Mouse (Mus musculus): ENCODE measurements around the gene Rprd1b.

The Rprd1b gene

DNA sequence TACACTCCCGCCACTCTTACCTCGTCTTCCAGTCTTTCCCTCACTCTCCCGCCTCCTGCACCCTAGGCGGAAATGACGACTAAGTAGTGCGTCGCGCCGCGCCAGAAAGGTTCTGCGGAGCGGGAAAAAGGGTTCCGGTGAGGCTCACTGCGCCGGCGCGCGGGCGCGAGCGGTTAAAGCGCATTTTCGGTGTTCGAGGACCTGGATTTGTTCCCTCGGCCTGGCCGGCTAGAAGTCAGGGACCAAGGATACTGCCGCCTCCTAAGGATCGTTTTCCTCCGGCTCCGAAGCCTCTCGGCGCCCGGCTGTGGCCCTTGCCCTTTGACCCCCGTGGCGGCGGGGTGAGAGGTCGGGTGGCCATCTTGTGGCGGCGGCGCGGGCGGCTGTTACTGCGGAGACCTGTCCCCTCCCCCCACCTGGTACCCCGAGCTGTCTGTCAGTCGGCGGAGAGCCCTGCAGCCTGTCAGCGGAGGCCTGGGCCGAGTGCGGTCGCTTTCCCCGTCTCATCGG is at the start of gene Rprd1b, which contains the start of gene Tti1:
Gene Rprd1b, plus strand, starts transcription at position 144 of the 510 bp plus-strand sequence.
Gene Tti1, minus strand, starts transcription at position 80 of the 510 bp plus-strand sequence.
- in situ Hi-C loops (cut with MboI) = no loop called here

DNA sequence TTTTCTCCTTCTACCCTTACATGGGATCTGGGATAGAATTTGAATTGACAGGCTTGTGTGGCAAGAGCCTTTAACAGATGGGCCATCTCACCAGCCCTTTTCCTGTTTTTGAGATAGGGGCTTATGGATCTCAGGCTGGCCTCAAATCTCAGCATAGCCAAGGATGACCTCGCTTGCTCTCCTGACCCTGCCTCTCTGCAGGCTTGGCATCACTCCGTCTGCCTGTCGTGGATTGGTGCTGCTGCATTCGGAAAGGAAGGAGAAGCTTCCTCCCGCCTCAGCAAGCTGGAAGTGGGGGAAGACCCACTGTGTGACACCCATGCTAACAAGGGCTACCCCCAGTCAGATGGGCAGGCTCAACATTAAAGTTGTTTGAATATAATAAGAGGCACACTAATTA is 49.1 kb upstream of the Rprd1b start:
- in situ Hi-C loops (cut with MboI) = no loop called here

DNA sequence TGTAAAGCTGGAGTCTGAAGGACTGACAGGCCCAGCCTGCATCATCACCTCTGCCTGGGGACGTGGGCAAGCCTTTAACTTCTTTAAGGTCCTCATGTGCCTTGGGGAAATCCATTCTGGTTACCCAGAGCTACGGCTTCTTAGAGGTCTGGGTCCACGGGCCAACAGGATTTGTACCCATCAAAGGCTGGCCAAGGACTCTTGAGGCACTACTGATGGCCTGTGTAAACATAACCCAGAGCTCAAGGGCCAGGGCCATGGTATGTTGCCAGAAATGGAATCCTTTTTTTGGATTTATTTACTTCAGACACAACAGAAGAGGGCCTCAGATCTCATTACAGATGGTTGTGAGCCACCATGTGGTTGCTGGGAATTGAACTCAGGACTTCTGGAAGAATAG is 45.6 kb upstream of the Rprd1b start:
- in situ Hi-C loops (cut with MboI) = no loop called here

DNA sequence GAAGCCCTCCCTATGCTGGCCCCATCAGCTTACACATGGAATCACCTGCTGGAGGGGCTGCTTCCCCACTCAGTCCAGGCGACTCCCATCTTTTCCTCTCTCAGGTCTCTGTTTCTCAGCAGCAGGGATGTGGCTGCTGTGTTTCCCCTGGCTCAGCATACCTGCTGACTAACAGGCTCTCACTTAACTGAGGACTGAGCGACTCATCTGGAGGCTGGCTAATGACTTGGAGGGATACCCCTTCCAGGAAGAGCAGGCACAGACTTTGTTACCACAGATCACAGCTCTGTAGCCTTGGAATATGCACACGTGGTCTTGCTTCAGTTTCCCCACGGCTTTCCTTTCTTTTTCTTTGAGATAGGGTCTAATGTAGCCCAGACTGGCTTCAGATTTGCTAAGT is 45.0 kb upstream of the Rprd1b start:
- in situ Hi-C loops (cut with MboI) = no loop called here

DNA sequence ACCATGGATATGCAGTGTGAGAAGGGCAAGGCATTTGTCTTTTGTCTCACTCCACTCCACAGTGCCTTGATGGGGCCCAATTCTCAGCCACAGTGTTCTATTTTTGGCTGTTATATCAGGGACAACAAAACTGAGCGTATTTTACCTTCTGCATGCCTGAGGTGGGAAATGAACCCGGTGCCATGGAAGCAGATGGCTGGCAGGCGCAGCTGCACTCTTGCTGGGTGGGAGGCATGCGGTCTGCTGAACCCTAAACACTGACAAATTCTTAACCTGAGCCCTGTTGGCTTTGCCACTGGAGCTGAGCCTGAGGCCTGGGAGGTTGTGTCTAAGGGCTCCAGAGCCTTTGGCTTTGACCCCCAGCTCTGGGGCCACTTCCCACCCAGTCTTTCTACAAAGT is 42.7 kb upstream of the Rprd1b start:
- in situ Hi-C loops (cut with MboI) = no loop called here

DNA sequence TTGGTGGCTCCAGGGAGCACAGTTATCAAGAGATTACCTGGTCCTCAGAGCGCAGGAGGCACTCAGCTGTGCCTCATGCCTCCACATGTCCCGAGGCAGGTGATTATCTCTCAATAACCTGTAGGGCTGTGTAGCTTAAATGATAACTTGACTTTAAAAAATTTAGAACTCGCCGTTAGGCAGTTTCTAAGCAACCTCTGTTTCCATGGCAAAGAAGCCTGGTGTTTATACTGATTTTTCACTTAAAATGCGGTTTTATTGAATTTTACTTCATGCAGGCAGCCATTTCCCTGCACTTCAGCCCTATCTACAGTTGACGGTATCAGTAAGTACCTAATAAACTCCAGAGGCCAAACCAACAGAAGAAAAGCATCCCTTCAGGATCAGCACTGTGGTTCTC is 42.1 kb upstream of the Rprd1b start:
- in situ Hi-C loops (cut with MboI) = no loop called here

DNA sequence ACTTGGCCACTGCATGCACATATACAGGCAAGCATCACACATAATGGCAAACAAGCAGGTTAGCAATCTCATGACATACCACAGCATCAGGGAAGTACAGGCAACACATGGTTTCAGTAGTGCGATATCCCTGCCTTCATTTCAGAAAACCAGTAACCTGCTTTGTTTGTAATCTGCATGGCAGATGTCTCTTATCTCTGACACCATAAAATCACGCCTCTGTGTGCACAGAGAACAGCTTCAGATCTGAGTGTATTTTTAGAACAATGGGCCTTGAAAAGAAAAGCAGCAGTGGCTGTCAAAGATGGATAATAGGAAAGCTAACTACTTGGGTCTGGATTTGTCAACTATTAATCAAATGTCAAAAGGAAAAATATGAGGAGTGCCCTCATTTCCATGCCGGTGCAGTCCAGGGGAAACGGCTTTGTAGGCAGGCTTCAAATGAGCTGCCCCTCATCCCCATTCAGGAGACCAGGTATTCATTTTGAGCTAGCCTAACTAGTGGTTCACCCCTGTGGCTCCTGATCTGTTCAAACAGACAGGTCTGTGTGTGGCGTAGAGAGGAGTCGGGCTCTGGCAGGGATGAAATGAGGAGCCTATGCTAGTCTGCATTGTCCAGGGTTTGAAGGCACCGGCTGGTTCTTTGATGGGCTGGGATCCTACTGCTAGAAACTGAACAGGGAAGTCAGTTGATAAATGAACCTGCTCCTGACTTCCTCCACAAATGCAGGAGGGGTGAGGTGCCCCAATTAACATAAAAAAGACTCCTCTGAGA is 39.7 kb upstream of the Rprd1b start:
- in situ Hi-C loops (cut with MboI) = no loop called here

DNA sequence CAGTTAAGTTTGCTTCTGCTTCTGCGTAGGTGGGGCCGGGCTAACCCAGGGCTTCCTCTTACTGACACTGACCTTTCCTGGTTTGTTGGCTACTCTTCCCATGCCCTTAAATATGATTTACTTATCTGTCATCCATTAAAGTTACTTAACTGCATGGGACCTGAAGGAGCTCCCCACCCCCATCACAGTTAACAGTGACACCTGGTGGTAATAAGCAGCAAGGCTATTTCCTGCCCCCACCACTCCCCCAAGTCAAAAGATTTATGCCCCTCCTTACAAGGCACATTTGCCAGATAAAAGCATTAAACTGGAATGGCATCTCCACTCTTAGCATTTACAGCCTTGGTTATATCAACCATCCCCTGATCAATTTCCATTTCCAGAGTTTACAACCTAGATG is 38.4 kb upstream of the Rprd1b start:
- in situ Hi-C loops (cut with MboI) = no loop called here

DNA sequence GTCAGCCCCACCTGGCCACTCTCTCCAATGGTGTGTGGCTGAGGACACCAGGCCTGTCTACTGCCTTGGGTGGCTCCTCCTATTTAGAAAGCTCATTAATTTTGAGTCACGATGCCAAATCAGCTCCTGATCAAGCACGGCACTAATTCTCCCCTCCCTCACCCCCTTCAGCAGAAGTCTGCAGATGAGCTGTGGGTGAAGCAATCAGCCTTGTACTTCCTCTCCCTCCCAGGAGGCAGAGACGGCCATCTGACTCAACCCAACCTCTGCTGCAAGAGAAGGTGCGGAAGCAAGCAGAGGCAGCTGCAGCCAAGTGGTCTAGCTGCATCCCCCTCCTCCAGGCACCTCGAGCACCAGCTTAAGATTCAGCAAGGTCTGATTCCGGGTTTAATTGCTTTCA is 37.3 kb upstream of the Rprd1b start:
- in situ Hi-C loops (cut with MboI) = no loop called here

DNA sequence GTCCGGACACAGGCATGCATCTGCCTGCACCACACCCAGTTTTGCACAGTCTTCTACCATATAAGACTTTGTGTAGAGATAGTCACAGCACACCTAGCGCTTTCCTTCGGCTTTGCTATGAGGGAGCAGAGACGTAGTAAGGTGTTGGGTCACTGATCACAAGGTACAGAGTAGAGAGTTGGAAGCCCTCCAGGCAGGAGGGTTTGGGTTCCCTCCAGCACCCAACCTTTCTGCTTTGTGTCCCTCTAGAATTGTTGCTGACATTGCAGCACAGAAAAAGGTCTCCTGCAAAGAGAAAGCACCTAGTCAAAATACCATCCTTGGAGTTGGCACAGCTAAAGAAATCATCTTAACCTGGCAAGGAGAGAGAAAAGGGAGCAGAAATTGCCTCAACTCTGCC is 35.8 kb upstream of the Rprd1b start:
- in situ Hi-C loops (cut with MboI) = no loop called here

DNA sequence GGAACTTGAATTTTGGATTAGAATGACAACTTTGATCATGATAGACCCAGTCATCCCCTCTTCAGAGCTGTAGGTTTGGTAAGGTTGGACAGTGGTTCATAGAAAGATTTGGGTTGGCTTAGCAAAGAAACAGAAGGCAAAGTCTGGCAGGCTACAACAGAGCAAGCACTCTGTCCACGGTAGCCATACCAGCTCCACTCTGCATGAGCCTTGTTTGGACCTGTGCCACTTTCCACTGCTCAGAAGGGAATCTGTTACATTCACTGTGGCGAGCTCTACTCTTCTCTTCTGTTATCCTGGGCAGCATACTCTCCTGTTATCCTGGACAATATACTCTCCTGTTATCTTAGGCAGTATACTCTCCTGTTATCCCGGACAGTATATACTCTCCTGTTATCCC is 29.5 kb upstream of the Rprd1b start:
- in situ Hi-C loops (cut with MboI) = no loop called here

DNA sequence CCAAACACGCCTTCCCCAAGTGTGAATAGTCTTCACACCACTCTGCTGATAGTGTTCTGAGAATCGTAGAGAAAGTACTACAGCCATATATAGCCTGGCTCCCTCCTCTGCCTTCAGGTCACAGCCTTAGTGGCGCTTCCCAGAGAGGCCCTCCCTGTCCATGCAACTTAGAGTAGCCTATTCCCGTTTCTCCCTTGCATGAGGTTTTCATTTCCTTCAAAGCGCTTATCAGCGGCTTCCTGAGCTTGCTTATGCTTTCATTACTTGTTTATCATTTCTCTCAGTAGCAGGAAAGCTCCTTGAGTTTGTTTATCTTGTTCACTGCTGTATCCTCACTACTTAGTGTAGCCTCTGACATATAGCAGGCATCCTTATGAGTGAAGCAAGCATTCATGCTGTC is 23.7 kb upstream of the Rprd1b start:
- in situ Hi-C loops (cut with MboI) = no loop called here

DNA sequence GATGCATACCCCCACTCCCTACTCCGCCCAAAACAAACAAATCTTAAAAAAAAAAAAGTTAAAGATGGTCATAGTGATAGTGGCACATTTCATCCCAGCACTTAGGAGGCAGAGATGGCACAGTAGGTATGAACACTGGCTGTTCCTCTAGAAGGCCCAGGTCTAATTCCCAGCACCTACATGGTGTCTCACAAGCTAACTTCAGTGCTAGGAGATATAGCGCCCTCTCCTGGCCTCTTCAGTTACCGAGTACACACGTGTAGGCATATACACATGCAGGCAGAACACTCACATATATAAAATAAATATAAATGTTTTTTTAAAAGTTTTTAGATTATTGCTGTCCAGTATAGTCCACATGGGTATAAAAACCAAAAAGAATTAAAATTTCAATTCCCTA is 22.7 kb upstream of the Rprd1b start:
- in situ Hi-C loops (cut with MboI) = no loop called here

DNA sequence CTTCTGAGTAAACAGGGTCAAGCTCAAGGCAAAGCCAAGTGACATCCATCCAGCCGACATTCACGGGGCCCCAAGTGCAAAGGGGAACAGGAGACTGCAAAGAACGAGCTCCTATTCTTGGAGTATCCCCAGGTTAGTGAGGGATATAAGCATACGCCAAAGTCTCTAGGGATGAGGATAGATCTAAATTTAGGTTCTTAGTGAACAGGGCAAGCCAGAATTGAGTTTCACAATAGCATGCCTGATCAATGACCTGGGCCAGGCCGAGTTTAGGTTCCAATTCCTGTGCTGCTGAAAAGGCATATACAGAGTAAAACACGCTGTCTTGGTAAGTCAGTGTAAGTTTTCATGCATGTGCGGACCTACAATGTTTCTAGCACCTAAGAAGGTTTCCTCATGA is 18.9 kb upstream of the Rprd1b start:
- in situ Hi-C loops (cut with MboI) = no loop called here

DNA sequence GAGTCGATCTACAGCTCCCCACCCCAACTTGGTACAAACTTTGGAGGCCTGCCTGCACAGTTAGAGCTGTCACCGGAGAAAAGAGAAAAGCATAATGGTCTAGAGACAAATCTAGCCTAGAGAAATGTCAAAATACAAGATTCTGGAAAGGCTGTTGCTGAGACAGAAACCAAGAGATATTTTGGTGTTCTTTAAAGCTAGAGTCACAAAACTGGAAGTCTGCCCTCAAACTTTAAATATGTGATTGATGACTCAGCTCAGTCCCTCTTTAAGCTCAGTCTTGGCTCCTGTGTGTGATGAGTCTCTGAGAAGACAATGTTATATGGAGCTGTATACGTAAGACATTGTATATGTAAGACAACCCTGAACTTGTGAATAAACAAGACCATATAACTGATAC is 15.7 kb upstream of the Rprd1b start:
- in situ Hi-C loops (cut with MboI) = no loop called here

DNA sequence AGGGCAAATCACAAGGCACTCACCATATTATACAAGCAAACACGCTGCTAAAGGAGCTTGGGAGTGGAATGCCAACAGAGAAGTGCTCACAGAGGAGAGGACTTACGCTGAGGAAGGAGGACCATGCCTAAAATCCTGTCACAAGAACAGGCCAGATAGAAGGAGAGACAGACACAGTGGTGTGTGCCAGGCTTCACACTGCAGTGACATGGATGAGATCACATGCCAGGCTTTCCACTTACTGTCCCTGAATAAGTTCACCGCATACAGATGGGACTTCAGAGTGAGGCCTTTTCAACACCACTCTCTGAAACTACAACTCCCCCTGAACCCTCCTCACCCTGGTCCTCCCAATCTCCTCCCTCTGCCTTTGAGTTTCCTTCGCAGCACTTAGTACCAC is 11.0 kb upstream of the Rprd1b start:
- in situ Hi-C loops (cut with MboI) = no loop called here

DNA sequence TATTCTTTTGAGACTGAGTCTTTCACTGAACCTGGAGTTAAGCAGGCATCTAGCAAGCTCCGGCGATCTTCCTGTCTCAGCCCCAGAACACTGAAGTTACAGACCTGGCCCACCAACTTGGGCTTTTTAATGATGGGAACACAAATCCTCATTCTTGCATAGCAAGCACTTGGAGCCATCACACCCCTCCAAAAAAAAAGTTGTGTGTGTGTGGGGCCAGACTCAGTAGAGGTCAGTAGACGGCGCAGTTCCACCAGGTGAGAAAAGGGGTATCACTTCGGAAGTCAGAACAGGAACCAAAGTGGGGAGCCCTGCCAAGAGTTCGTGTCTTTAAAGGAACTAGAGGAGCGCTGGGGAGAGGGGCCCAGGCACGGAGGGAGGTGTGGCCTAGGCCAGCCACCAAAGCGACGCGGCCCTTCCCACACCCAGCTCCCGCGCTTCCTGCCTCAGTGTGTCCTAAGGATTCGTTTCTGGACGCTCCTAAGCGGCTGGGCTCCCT is 393 bp upstream of the Rprd1b start:
- in situ Hi-C loops (cut with MboI) = no loop called here

DNA sequence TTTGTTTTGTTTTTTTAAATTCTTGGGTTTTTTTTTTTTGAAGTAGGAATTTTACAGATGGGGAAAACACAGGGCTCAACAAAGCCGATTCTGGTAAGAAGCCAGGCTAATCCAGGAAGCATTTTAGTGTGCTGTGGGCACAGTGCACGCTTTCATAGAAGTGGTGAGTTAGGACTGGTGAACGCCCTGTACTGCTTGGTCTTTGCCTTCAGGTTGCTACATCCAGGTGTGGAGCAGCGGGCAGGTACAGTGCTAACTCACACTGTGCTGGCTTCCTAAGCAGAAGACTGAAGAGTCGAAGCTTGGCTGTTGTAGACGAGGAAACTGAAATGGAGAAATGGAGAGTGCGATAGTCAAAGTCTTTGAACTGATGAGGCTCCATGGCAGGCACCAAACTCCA is 1.7 kb downstream of the Rprd1b start:
- in situ Hi-C loops (cut with MboI) = no loop called here

DNA sequence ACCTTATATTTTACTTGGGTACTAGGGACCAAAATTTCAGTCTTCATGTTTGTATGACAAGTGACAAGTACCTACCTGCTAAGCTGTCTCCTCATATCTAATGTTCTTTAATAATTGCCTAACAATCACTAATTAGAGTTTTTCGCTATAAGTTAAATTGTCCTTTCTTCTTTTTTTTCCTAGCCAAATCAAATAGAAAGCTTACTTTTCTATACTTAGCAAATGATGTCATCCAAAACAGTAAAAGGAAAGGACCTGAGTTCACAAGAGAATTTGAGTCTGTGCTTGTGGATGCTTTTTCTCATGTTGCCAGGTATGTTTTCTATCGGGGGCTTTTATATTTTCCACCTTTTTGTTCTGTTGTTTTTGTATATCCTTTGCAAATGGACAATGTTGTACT is 7.5 kb downstream of the Rprd1b start:
- in situ Hi-C loops (cut with MboI) = no loop called here

DNA sequence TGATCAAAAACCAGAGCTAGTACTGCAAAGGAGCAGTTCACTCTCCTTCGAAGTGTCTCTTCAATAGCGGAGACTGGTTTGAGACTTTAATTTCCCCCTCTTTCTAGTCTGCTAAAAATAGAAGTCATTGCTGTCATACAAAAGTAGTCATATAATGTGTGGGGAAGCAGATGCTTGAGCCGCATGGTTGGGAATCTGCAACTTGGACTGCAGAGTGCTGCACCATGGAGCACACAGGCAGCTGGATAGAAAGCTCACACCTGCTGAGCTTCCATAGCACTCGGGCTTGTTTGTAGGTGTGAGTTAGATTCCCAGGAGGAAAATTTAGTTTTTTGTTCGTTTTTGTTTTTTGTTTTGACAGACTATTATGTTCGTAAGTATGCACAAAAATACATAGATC is 8.1 kb downstream of the Rprd1b start:
- in situ Hi-C loops (cut with MboI) = no loop called here

DNA sequence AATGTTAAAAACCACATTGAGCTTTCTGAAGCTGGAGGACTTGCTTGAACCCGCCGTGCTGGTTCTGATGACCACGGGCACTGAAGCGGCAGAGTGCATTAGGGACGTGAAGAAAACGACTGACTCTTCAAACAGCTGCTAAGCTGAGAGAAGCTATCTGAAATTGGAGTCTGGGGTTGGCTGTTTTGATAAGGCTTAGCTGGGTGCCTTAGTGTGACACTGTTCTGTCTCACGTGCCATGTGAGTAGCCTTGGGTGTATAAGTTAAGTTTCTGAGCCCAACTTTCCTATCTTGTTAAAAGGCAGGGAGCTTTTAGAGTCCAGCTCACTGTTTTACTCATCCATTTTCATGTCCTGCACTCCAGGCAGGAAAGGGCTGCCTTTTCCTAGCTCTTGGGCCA is 8.7 kb downstream of the Rprd1b start:
- in situ Hi-C loops (cut with MboI) = no loop called here

DNA sequence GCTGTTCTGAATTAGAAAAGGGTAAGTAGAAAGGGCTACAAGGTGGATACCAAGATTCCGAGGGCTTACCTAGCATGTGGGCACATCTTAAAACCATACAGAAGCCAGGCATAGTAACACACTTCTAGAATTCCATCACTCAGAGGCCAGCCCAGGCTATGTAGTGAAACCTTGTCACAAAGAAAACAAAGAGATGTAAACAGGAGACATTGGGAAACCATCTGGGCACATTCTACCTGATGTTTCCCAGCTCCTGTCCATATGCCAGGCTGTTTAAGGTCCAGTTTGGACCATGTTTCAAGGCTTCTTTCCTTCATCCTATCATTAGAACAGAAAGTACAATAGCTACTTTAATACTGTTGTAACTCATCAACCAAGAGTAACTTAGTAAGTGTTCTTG is 9.3 kb downstream of the Rprd1b start:
- in situ Hi-C loops (cut with MboI) = no loop called here

DNA sequence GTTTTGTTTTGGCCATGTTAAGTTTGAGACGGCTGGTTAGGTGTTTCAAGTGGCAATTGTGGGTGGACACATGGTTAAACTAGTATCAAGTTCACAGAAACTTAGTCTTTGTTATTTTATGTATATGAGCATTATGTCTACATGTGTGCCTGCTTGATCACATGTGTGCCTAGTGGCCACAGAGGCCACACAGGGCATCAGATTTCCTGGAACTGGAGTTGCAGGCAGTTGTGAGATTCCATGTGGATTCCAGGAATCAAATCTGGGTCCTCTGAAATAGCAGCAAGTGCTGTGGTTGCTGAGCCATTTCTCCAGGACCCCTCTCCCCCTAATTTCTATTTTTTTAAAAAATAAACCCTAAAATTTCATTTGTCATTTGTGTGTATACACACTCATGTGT is 11.4 kb downstream of the Rprd1b start:
- in situ Hi-C loops (cut with MboI) = no loop called here

DNA sequence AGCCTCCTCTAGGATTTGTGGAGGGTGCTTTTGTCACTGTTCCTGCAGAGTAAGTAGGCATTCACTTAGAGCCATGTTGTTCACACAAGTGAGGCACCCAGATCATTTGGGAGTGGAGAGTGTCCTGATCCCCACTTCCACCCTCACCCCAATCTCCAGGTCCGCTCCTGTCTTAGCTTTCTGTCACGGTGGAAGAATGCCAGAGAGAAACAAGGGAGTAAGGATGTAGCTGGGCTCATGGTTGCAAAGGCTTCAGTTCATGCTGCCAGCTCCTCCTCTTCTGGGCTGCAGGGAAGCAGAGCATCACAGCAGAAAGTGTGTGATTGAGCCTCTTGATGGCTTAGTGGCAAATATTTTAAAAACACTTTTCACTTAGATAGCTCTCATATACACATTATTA is 12.1 kb downstream of the Rprd1b start:
- in situ Hi-C loops (cut with MboI) = no loop called here

Measured in mature B cell (primary cell).